Mouse (Mus musculus) liver, adult 2 months (tissue): ENCODE measurements at regions not wholly inside any gene's neighbourhood (a gene's known extent, or its start where the extent isn't known, plus 50 kb on each side); places are given as distances from the start of the nearest gene placed in this dataset.

Experiments used
- DNase-seq: peaks from one replicate; pipeline ENCODE4 v3.0.0-alpha.2; 2011; ENCODE audit warnings: low read depth, low spot score; ENCODE audit errors: extremely low read depth
- H3K27ac ChIP-seq: fragments of 200-500 bp; replicated peaks from 2 replicates; pipeline ENCODE4 v1.5.1; 2012; ENCODE audit warnings: low read depth, mild to moderate bottlenecking, control low read depth, inconsistent platforms, low read length; ENCODE audit not compliant: insufficient read depth
- H3K27me3 ChIP-seq: fragments of 200-500 bp; 2 replicates; pipeline ENCODE4 v1.6.1; 2012; ENCODE audit warnings: mild to moderate bottlenecking, moderate library complexity, low read length, inconsistent platforms; ENCODE audit not compliant: control insufficient read depth, insufficient read depth
- H3K36me3 ChIP-seq: fragments of 200-500 bp; 2 replicates; pipeline ENCODE4 v1.6.1; 2012; ENCODE audit warnings: low read length, inconsistent platforms; ENCODE audit not compliant: control insufficient read depth, insufficient read depth
- H3K4me1 ChIP-seq: fragments of 200-500 bp; 2 replicates; pipeline ENCODE4 v1.6.1; 2011; ENCODE audit warnings: low read length; ENCODE audit not compliant: control insufficient read depth, insufficient read depth
- H3K4me3 ChIP-seq: fragments of 200-500 bp; 2 replicates; pipeline ENCODE4 v1.5.1; 2011; ENCODE audit warnings: low read depth, mild to moderate bottlenecking, control low read depth, low read length, moderate library complexity; ENCODE audit not compliant: insufficient read depth
- H3K79me2 ChIP-seq: fragments of 200-500 bp; 2 replicates; pipeline ENCODE4 v1.6.1; 2012; ENCODE audit warnings: inconsistent platforms, mild to moderate bottlenecking, low read length, moderate library complexity; ENCODE audit not compliant: control insufficient read depth, insufficient read depth
- H3K9ac ChIP-seq: fragments of 200-500 bp; 2 replicates; pipeline ENCODE4 v1.6.1; 2012; ENCODE audit warnings: low read depth, mild to moderate bottlenecking, control low read depth, inconsistent platforms, low read length
- CTCF ChIP-seq: fragments of 200-500 bp; IDR thresholded peaks from 2 replicates; pipeline ENCODE4 v1.5.1; 2011; ENCODE audit warnings: low read depth, low read length, control low read depth
- POLR2A ChIP-seq: fragments of 200-500 bp; IDR thresholded peaks from 2 replicates; pipeline ENCODE4 v1.6.1; 2011; ENCODE audit warnings: low read length, control low read depth; ENCODE audit not compliant: insufficient read depth; ENCODE audit errors: extremely low read depth
- whole genome bisulfite sequencing: fragments of 180-500 bp; shearing (Covaris S2); methylation state at CpG from one replicate; pipeline ENCODE4 v1.1.7; 2018; 5-methylcytosine and 5-hydroxymethylcytosine counted together

GRCm38 (mm10) chr1:76993776-76994175 lies 521.1 kb downstream of the Epha4 start:
- TF ChIP-seq CTCF = no peak
- no peak for TF ChIP-seq POLR2A
- Histone ChIP-seq H3K9ac (no peak overlapping the region), H3K4me3 (no peak overlapping the region), H3K27me3 (no peaks in the 10 kb centered on the region), H3K27ac (no peak overlapping the region), H3K4me1 (no peaks in the 10 kb centered on the region), H3K79me2 (no peaks in the 10 kb centered on the region), H3K36me3 (no peaks in the 10 kb centered on the region)
- 83% methylated on average over 2 of the region's 2 CpGs for WGBS
- DNase-seq = no peak

GRCm38 (mm10) chr1:77008001-77008400 lies 506.9 kb downstream of the Epha4 start:
- Histone ChIP-seq H3K9ac (no peak overlapping the region), H3K27ac (no peak overlapping the region), H3K4me3 (no peak overlapping the region), H3K79me2 (no peaks in the 10 kb centered on the region), H3K4me1 (no peaks in the 10 kb centered on the region), H3K27me3 (no peaks in the 10 kb centered on the region), H3K36me3 (no peaks in the 10 kb centered on the region)
- no peak for DNase-seq
- TF ChIP-seq CTCF (no peak), POLR2A (no peak)
- 93% methylated on average over 6 of the region's 6 CpGs for WGBS

GRCm38 (mm10) chr1:77010608-77011214 lies 504.2 kb downstream of the Epha4 start:
- H3K4me1 ChIP-seq = no peaks in the 10 kb centered on the region
- no peaks in the 10 kb centered on the region for H3K79me2 ChIP-seq
- TF ChIP-seq CTCF (no peak), POLR2A (no peak)
- no peak overlapping the region for H3K27ac ChIP-seq
- no peaks in the 10 kb centered on the region for H3K27me3 ChIP-seq
- 80% methylated on average over 8 of the region's 8 CpGs for WGBS
- H3K9ac ChIP-seq = no peak overlapping the region
- H3K4me3 ChIP-seq = no peak overlapping the region
- DNase-seq = no peak
- no peaks in the 10 kb centered on the region for H3K36me3 ChIP-seq

GRCm38 (mm10) chr1:77027656-77028055 lies 487.2 kb downstream of the Epha4 start:
- WGBS = 88% methylated on average over 4 of the region's 4 CpGs
- no peak overlapping the region for H3K9ac ChIP-seq
- no peak overlapping the region for H3K27ac ChIP-seq
- H3K4me3 ChIP-seq = no peak overlapping the region
- H3K79me2 ChIP-seq = no peaks in the 10 kb centered on the region
- TF ChIP-seq CTCF = no peak
- TF ChIP-seq POLR2A = no peak
- H3K27me3 ChIP-seq = no peaks in the 10 kb centered on the region
- H3K36me3 ChIP-seq = no peaks in the 10 kb centered on the region
- DNase-seq = no peak
- no peaks in the 10 kb centered on the region for H3K4me1 ChIP-seq

GRCm38 (mm10) chr1:77028216-77028615 lies 486.7 kb downstream of the Epha4 start:
- no peak for TF ChIP-seq POLR2A
- TF ChIP-seq CTCF = no peak
- H3K4me3 ChIP-seq = no peak overlapping the region
- 82% methylated on average over 6 of the region's 6 CpGs for WGBS
- H3K27me3 ChIP-seq = no peaks in the 10 kb centered on the region
- H3K79me2 ChIP-seq = no peaks in the 10 kb centered on the region
- no peak overlapping the region for H3K27ac ChIP-seq
- H3K36me3 ChIP-seq = no peaks in the 10 kb centered on the region
- no peak overlapping the region for H3K9ac ChIP-seq
- no peak for DNase-seq
- no peaks in the 10 kb centered on the region for H3K4me1 ChIP-seq

- DNase-seq = no peak
- no peak for TF ChIP-seq POLR2A
- TF ChIP-seq CTCF = no peak
- Histone ChIP-seq H3K27ac (no peak overlapping the region), H3K4me1 (no peaks in the 10 kb centered on the region), H3K36me3 (no peaks in the 10 kb centered on the region), H3K9ac (no peak overlapping the region), H3K27me3 (no peaks in the 10 kb centered on the region), H3K79me2 (no peaks in the 10 kb centered on the region), H3K4me3 (no peak overlapping the region)
- WGBS = 90% methylated on average over 6 of the region's 6 CpGs
Observed at GRCm38 (mm10) chr1:77029091-77029490, 485.8 kb downstream of the Epha4 start.
